Mouse (Mus musculus) lung, embryonic 16.5 days (tissue): Measurements from ENCODE around the gene Ecsit. TPM values are rescaled to one million over a fixed set of nuclear protein-coding genes. Genes with fewer than 3 reads are reported as not detected.

Source experiments
- ATAC-seq: fragments of 200-750 bp; cut with Nextera tagmentation; 2 replicates; pipeline ENCODE4 v1.8.0; 2017; ENCODE audit warnings: low read depth, mild to moderate bottlenecking, moderate library complexity
- H3K27ac ChIP-seq: fragments of 300-500 bp; sonication (generic); 2 replicates; pipeline ENCODE4 v1.5.1; 2014; ENCODE audit warnings: mild to moderate bottlenecking, control low read depth, low read length
- H3K27me3 ChIP-seq: fragments of 300-500 bp; sonication (generic); 2 replicates; pipeline ENCODE4 v1.6.1; 2014; ENCODE audit warnings: low read depth, low read length, mixed read lengths; ENCODE audit not compliant: control insufficient read depth, insufficient read depth
- H3K36me3 ChIP-seq: fragments of 300-500 bp; sonication (generic); 2 replicates; pipeline ENCODE4 v1.6.1; 2014; ENCODE audit warnings: low read length; ENCODE audit not compliant: control insufficient read depth, insufficient read depth
- H3K4me1 ChIP-seq: fragments of 300-500 bp; sonication (generic); replicated peaks from 2 replicates; pipeline ENCODE4 v1.6.1; 2014; ENCODE audit warnings: low read length, mixed read lengths; ENCODE audit not compliant: control insufficient read depth, insufficient read depth
- H3K4me2 ChIP-seq: fragments of 300-500 bp; sonication (generic); 2 replicates; pipeline ENCODE4 v1.6.1; 2014; ENCODE audit warnings: low read depth, low read length, control low read depth
- H3K4me3 ChIP-seq: fragments of 300-500 bp; sonication (generic); 2 replicates; pipeline ENCODE4 v1.5.1; 2014; ENCODE audit warnings: mild to moderate bottlenecking, low read length, control low read depth
- H3K9ac ChIP-seq: fragments of 300-500 bp; sonication (generic); 2 replicates; pipeline ENCODE4 v1.6.1; 2014; ENCODE audit warnings: low read length, control low read depth
- H3K9me3 ChIP-seq: fragments of 300-500 bp; sonication (generic); 2 replicates; pipeline ENCODE4 v1.6.1; 2016; ENCODE audit warnings: low read length; ENCODE audit not compliant: control insufficient read depth
- WGBS: fragments of 180-500 bp; shearing (Covaris S2); extraction: QIAGEN DNeasy Blood & Tissue Kit; methylation state at CpG from one replicate; pipeline ENCODE4 v1.1.7; 2014; 5-methylcytosine and 5-hydroxymethylcytosine counted together
- polyA plus RNA-seq: library from polyadenylated mRNA; unstranded; fragments of >200 nt; fragmentation: Nextera tagmentation; extraction: Ambion mirVana; gene quantifications from 2 replicates; pipeline ENCODE4 v1.2.1, GENCODE M21; 2015

The Ecsit gene
- polyA plus RNA-seq, 1 experiment from 2014 or later: 28.9 TPM

DNA sequence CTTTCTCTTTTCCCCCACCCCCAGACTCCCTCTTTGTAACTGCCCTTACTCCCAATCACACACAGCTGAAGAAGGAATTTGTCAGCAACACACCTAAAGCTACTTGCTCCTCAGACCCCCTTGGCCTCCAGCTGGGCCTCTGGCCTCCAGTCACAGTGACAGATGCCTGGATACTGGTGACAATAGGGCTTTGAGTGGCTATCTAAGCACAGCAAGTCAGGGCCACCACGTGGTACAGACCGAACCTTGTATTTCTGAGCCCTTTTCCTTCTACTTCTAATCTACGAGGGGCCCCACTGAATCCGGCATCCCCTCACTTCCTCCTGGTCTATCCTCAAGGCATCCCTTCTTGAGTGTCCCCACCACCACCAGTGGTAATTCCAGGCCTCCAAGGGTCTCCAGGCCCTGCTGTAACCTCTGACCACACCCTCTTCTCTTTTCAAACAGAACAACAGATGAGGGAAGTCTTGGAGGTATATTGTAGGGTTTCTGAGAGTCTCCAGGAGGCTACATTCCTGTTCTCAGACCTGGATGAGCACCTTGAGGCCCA lies 35.4 kb downstream of the Ecsit start:
- Histone ChIP-seq H3K36me3 (no peaks in the 10 kb centered on the region), H3K27me3 (peaks cover 55% of the 10 kb centered on the region), H3K9ac (no peak overlapping the region), H3K4me1 (peaks cover 18% of the 10 kb centered on the region; the same call in 1 of the 2 replicates), H3K27ac (no peak overlapping the region), H3K9me3 (no peaks in the 10 kb centered on the region), H3K4me3 (no peak overlapping the region), H3K4me2 (no peak overlapping the region)
- 50% methylated on average over 4 of the region's 4 CpGs for WGBS
- ATAC-seq: no peak

DNA sequence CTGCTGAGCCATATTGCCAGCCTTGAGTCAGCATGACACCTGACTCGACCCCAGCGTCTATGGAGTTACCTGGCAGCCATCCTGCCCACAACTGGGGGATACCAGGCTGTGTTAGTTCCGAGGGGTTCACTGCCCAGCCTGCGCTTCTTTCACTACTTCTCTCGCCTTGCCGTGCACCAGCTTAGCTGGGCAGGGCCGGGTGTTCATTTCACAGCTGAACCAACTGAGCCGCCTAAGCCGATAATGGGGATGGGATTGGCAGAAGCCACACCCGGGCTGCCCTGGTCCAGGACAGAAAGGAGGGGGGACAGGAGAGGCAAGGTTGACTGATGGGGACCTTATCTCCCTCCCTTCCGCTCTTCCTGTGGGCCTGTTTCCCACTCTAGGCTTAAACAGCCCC lies 35.9 kb downstream of the Ecsit start:
- H3K4me2 ChIP-seq: no peak overlapping the region
- H3K4me1 ChIP-seq: peaks cover 15% of the 10 kb centered on the region; the same call in 1 of the 2 replicates
- 64% methylated on average over 11 of the region's 11 CpGs for WGBS
- H3K36me3 ChIP-seq: no peaks in the 10 kb centered on the region
- no peak overlapping the region for H3K4me3 ChIP-seq
- H3K27ac ChIP-seq: no peak overlapping the region
- peaks cover 52% of the 10 kb centered on the region for H3K27me3 ChIP-seq
- no peak for ATAC-seq
- no peak overlapping the region for H3K9ac ChIP-seq
- H3K9me3 ChIP-seq: no peaks in the 10 kb centered on the region

DNA sequence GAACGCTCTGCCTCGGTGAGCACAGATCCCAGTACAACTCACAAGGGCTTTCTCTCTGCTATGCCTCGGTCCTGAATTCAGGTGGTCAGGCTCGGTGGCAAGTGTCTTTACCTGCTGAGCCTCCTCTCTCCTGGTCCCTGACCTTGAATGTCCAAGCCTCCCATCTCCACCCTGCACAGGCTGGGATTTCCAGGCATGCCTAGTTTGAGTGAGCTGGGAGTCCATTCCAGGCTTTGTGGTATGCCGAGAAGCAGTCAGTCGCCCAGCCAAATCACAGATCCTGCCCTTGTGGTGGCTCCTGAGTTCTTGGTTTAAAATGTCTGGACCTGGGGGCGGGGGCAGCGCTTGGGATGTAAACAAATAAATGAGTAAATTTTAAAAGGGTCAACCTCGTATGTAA lies 37.9 kb downstream of the Ecsit start:
- no peak for ATAC-seq
- Histone ChIP-seq H3K4me2 (no peak overlapping the region), H3K36me3 (no peaks in the 10 kb centered on the region), H3K27ac (no peak overlapping the region), H3K4me1 (peaks cover 15% of the 10 kb centered on the region; the same call in 1 of the 2 replicates), H3K27me3 (peaks cover 34% of the 10 kb centered on the region), H3K9me3 (no peaks in the 10 kb centered on the region), H3K4me3 (no peak overlapping the region), H3K9ac (no peak overlapping the region)
- 43% methylated on average over 9 of the region's 9 CpGs for WGBS

DNA sequence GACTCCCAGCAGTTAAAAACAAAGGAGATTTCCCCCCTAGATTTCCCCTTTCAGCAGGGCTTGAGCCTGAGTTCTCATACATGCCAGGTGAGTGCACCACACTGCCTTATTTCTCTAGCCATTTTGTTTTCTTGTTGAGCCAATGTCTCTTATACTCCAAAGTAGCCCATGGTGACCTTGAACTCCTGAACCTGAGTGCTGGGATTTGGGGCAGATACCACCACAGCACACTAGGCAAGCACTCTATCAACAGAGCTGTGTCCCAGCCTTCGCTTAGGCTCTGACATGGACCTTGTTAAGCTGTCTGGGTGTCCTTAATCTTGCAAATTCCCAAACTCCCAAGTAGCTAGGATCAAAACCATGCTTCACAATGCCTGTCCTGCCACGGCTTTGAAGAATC lies 43.4 kb downstream of the Ecsit start:
- Histone ChIP-seq H3K9ac (no peak overlapping the region), H3K27ac (no peak overlapping the region), H3K4me2 (no peak overlapping the region), H3K4me3 (no peak overlapping the region), H3K27me3 (no peaks in the 10 kb centered on the region), H3K4me1 (no peaks in the 10 kb centered on the region), H3K9me3 (no peaks in the 10 kb centered on the region), H3K36me3 (no peaks in the 10 kb centered on the region)
- WGBS: 44% methylated on average over 2 of the region's 2 CpGs
- ATAC-seq: no peak

DNA sequence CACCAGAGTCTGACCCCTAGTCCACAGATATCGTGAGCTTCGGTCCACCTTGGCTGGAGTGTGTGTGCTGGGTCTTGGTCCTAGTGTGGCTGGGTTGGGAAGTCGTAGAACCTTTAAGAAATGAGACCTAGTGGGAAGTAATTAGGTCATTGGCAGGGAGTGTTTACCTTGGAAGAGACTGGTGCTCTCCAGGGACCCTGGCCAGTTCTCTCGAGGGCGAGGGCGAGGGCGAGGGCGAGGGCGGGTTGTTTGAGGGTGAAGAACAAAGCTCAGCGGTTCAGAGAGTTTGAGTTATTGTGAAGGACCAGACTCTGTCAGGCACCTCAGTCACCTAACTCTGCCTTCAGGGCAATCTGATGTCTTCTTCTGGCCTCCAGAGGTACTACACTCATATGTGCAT lies 47.4 kb downstream of the Ecsit start:
- H3K4me3 ChIP-seq: no peak overlapping the region
- no peak overlapping the region for H3K9ac ChIP-seq
- no peak for ATAC-seq
- H3K9me3 ChIP-seq: 0 out of 2 replicates have a peak, but pooled peaks cover 4% of the 10 kb centered on the region
- no peaks in the 10 kb centered on the region for H3K4me1 ChIP-seq
- H3K27ac ChIP-seq: no peak overlapping the region
- H3K4me2 ChIP-seq: no peak overlapping the region
- WGBS: 62% methylated on average over 10 of the region's 10 CpGs
- no peaks in the 10 kb centered on the region for H3K27me3 ChIP-seq
- H3K36me3 ChIP-seq: no peaks in the 10 kb centered on the region

DNA sequence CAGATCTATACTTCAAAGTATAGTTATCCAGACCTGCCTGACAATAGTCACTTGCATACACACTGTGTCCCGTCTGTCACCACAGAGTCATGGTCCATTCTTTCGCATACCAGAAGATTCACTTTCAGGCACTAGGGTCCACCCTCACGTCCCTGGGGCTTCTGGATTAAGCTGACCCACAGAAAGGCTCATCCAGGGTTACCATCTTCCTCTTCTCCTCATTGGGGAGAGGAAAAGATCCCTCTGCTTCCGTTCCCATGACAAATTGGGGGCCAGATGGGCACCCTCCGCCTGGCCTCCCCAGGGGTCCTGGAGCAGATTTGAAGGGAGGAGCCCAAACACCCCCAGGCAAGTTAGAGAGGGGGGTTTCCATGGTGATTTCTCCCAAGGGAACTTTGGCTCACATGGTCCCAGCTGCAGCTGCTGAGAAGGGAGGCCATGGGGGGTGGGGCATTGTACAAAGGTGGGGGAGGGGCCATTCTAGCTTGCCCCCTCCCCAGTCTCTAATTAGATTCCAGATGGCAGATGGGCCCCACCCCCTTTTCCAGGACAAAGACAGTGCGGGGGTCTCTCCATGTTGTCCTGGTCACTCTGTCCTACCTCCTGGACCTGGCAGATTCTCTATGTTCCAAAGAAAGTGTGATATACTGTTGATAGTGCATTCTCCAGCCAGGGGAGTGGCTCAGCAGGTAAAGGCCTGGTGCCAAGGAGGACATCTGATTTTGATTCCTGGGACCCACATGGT lies 49.8 kb downstream of the Ecsit start:
- no peak overlapping the region for H3K4me3 ChIP-seq
- H3K27ac ChIP-seq: no peak overlapping the region
- ATAC-seq: no peak
- no peaks in the 10 kb centered on the region for H3K36me3 ChIP-seq
- H3K27me3 ChIP-seq: no peaks in the 10 kb centered on the region
- WGBS: 58% methylated on average over 6 of the region's 6 CpGs
- H3K9me3 ChIP-seq: 0 out of 2 replicates have a peak, but pooled peaks cover 4% of the 10 kb centered on the region
- H3K4me1 ChIP-seq: no peaks in the 10 kb centered on the region
- H3K9ac ChIP-seq: no peak overlapping the region
- H3K4me2 ChIP-seq: no peak overlapping the region

DNA sequence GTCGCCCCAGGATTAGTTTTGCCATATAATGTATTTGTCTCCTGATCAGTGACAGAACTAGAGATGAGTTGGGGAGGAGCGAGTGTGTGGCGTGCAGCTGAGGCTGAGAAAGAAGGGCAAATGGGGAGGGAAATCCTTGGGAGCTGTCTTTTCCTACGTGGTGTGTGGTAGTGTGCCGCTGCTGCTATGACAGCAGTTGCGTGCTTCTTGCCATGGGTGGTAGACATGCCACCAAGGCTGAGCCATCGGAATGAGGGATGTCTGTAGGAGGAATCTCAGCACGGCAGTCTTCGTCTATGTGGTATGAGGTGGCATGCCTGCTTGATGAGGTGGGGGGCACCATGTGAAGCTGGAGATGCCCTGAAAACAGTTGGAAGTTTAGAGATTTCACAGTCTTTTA lies 54.9 kb downstream of the Ecsit start:
- 0 out of 2 replicates have a peak, but pooled peaks cover 4% of the 10 kb centered on the region for H3K9me3 ChIP-seq
- H3K27me3 ChIP-seq: no peaks in the 10 kb centered on the region
- H3K4me1 ChIP-seq: no peaks in the 10 kb centered on the region
- 86% methylated on average over 9 of the region's 9 CpGs for WGBS
- no peak overlapping the region for H3K4me2 ChIP-seq
- no peak for ATAC-seq
- no peak overlapping the region for H3K9ac ChIP-seq
- H3K4me3 ChIP-seq: no peak overlapping the region
- no peaks in the 10 kb centered on the region for H3K36me3 ChIP-seq
- H3K27ac ChIP-seq: no peak overlapping the region

DNA sequence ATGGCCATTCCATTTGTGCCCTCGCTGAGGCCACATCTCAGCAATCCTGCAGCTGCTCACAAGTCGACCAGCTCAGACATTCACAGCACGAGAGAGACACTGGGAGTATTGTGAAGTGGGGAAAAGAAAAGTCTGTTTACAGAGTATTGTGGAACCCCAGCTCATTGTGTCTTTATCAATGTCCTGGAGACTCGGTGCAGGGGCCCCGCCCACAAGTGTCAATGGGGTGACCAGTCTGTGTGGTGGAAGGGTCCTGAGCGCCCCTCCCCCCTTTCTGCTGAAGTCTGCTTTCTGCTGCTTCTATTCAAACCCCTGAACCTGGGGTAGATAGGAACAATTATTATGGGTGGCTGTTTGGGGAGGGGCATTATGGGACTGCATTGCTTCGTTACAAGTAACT lies 56.8 kb downstream of the Ecsit start:
- H3K27me3 ChIP-seq: no peaks in the 10 kb centered on the region
- H3K4me3 ChIP-seq: no peak overlapping the region
- H3K4me2 ChIP-seq: no peak overlapping the region
- no peak overlapping the region for H3K27ac ChIP-seq
- WGBS: 35% methylated on average over 7 of the region's 7 CpGs
- H3K9ac ChIP-seq: no peak overlapping the region
- no peak for ATAC-seq
- H3K9me3 ChIP-seq: no peaks in the 10 kb centered on the region
- H3K36me3 ChIP-seq: no peaks in the 10 kb centered on the region
- no peaks in the 10 kb centered on the region for H3K4me1 ChIP-seq

DNA sequence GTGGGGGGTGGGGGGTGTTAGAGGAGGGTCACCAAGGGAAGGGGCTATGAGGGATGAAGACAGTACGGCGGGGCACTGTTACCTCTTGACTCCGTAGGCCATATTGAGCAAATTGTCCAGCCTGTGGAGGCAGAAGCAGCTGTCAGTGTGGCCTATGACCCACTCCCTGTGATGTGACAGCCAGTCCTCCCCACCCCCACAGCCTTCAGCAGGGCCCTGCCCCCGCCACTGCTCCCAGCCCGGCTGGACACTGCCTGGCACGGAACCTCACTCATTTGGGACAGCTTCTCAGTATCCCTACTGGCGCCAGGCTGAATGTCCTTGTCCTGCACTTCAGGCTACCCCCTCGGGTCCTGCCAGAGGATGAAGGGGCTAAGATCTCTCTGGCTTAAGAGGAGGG lies 60.6 kb downstream of the Ecsit start:
- no peaks in the 10 kb centered on the region for H3K9me3 ChIP-seq
- H3K4me1 ChIP-seq: no peaks in the 10 kb centered on the region
- H3K27ac ChIP-seq: no peak overlapping the region
- 38% methylated on average over 8 of the region's 8 CpGs for WGBS
- no peaks in the 10 kb centered on the region for H3K36me3 ChIP-seq
- H3K9ac ChIP-seq: no peak overlapping the region
- H3K4me2 ChIP-seq: no peak overlapping the region
- H3K4me3 ChIP-seq: no peak overlapping the region
- peak; percentile 38 for ATAC-seq
- H3K27me3 ChIP-seq: no peaks in the 10 kb centered on the region
